Mouse (Mus musculus): ENCODE data around the gene Myrfl. TPM values are rescaled to one million over a fixed set of nuclear protein-coding genes. Genes with fewer than 3 reads are reported as not detected.

Myrfl gene
- polyA plus RNA-seq, 1 experiment from 2014 or later = 0.09 TPM

- no peaks in the 10 kb centered on the region for H3K4me1 ChIP-seq
- no peaks in the 10 kb centered on the region for H3K9me3 ChIP-seq
- H3K4me2 ChIP-seq = no peak overlapping the region
- H3K27ac ChIP-seq = no peak overlapping the region
- no peaks in the 10 kb centered on the region for H3K27me3 ChIP-seq
- ATAC-seq (ENCODE audit: borderline replicate concordance, extremely low read depth, low FRiP score, low TSS enrichment) = no peak
- 66% methylated on average over 15 of the region's 15 CpGs for WGBS
- H3K4me3 ChIP-seq = no peak overlapping the region
- no peak overlapping the region for H3K9ac ChIP-seq
- peaks cover 46% of the 10 kb centered on the region for H3K36me3 ChIP-seq
These were observed 12.4 kb upstream of the Myrfl start for GRCm38 (mm10) chr10:116908901-116909642.

GRCm38 (mm10) chr10:116906794-116907193 lies 10.1 kb upstream of the Myrfl start:
- H3K36me3 ChIP-seq = peaks cover 43% of the 10 kb centered on the region
- H3K9me3 ChIP-seq = no peaks in the 10 kb centered on the region
- no peaks in the 10 kb centered on the region for H3K4me1 ChIP-seq
- H3K27me3 ChIP-seq = no peaks in the 10 kb centered on the region
- H3K4me3 ChIP-seq = no peak overlapping the region
- H3K9ac ChIP-seq = no peak overlapping the region
- WGBS = 84% methylated on average over 9 of the region's 9 CpGs
- H3K27ac ChIP-seq = no peak overlapping the region
- no peak overlapping the region for H3K4me2 ChIP-seq
- no peak for ATAC-seq (ENCODE audit: borderline replicate concordance, extremely low read depth, low FRiP score, low TSS enrichment)

DNA sequence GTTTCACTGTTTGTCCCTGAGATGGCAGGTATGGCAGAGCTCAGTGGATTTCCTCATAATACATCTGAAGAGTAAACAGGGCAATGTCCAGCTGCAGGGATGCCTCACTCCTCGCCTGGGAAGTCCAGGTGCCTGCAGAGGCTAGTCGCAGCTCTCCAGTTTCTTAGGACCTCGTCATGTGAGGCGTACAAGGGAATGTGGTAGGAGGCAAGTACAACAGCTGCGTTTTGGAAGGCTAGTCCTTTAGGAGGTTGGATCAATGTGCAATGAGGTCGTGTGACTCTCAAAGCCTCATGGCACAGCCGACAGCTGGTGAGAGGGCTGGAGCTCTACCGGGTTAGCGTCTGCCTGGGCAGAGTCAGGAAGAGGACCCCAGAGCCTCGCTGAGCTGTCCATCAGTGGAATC lies 7.8 kb upstream of the Myrfl start:
- Histone ChIP-seq H3K9me3 (no peaks in the 10 kb centered on the region), H3K27ac (no peak overlapping the region), H3K4me1 (no peaks in the 10 kb centered on the region), H3K36me3 (peaks cover 30% of the 10 kb centered on the region), H3K4me2 (no peak overlapping the region), H3K27me3 (no peaks in the 10 kb centered on the region), H3K4me3 (no peak overlapping the region), H3K9ac (no peak overlapping the region)
- WGBS = 81% methylated on average over 10 of the region's 10 CpGs
- ATAC-seq (ENCODE audit: borderline replicate concordance, extremely low read depth, low FRiP score, low TSS enrichment) = no peak

DNA sequence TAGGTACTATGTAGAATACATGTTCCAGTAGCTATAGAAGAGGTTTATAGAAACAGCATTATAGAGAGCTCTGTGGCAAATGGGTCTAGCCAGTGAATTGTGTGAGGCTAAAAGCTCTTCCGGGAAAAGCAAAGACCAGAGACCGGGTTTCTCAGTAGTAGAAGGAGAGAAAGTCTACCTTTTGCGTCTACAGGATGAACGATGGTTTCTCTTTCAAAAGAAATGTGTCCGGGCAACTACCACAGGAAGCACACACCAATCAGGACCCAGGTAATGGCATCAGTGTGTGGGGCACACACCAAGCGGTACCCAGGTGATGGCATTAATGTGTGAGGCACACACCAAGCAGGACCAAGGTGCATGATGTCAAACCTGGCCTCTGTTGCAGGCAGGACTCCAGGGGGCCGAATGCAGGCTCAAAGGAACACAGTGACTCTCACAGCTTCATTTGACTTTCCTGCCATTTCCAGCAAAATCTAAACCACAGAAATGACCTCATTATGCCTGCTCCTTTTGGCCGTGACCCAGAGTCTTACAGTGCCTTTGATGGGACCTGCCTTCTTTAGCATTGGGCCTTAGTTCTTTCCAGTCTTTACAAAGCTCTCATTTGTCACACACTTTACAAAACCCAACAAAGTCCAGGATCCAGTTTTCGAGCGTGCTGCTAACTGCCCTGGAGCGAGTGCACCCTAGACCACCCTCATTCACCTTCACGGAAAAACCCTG lies 1.4 kb downstream of the Myrfl start:
- H3K27me3 ChIP-seq = no peaks in the 10 kb centered on the region
- H3K36me3 ChIP-seq = no peaks in the 10 kb centered on the region
- no peak for ATAC-seq (ENCODE audit: borderline replicate concordance, extremely low read depth, low FRiP score, low TSS enrichment)
- no peak overlapping the region for H3K9ac ChIP-seq
- no peaks in the 10 kb centered on the region for H3K4me1 ChIP-seq
- H3K4me3 ChIP-seq = no peak overlapping the region
- H3K27ac ChIP-seq = no peak overlapping the region
- no peak overlapping the region for H3K4me2 ChIP-seq
- 87% methylated on average over 12 of the region's 12 CpGs for WGBS
- no peaks in the 10 kb centered on the region for H3K9me3 ChIP-seq

- H3K9me3 ChIP-seq = no peaks in the 10 kb centered on the region
- no peak overlapping the region for H3K4me2 ChIP-seq
- H3K4me1 ChIP-seq = no peaks in the 10 kb centered on the region
- ATAC-seq (ENCODE audit: borderline replicate concordance, extremely low read depth, low FRiP score, low TSS enrichment) = no peak
- no peaks in the 10 kb centered on the region for H3K27me3 ChIP-seq
- no peak overlapping the region for H3K27ac ChIP-seq
- WGBS = 73% methylated on average over 6 of the region's 6 CpGs
- H3K9ac ChIP-seq = no peak overlapping the region
- H3K36me3 ChIP-seq = no peaks in the 10 kb centered on the region
- H3K4me3 ChIP-seq = no peak overlapping the region
These were observed 2.2 kb downstream of the Myrfl start for GRCm38 (mm10) chr10:116894540-116894939.

DNA sequence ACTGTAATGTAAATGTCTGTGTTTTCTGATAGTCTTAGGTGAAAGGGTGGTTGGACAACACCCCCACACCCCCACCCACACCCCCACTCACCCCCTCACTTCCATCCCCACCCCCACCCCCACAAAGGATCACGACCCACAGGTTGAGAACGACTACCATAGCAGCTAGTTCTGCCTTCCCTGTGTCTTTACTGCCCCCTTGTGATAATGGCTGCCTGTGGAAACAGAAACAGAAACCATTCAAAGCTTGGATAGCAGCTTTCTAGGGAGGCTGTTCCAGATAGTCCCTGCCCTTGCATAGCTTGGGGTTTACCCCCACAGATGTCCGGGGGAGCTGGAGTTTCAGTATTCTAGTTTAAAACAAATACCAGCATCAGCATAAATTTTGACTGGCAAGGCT lies 3.0 kb downstream of the Myrfl start:
- Histone ChIP-seq H3K9me3 (no peaks in the 10 kb centered on the region), H3K4me3 (no peak overlapping the region), H3K4me1 (no peaks in the 10 kb centered on the region), H3K36me3 (no peaks in the 10 kb centered on the region), H3K27ac (no peak overlapping the region), H3K9ac (no peak overlapping the region), H3K4me2 (no peak overlapping the region), H3K27me3 (no peaks in the 10 kb centered on the region)
- ATAC-seq (ENCODE audit: borderline replicate concordance, extremely low read depth, low FRiP score, low TSS enrichment) = no peak
- WGBS = 15% methylated on average over 3 of the region's 3 CpGs

DNA sequence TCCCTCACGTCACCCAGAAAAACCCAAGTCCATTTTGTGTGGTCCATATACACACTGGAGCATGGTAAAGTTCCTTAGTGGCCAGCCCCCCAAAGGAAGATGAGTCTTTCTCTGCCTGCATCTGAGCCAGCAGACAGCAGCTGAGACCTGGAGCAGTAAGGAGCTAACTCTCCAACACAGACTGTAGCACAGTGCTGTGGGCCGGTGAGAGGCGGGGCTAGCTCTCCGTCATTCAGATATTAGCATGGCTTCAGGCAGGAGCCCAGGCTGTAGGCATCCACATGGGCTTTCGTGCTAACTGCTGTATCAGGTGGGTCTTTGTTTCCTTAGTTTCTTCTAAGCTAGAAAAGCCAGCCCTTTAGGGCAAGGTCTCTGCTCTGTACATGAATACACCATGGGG lies 6.1 kb downstream of the Myrfl start:
- Histone ChIP-seq H3K27ac (no peak overlapping the region), H3K9ac (no peak overlapping the region), H3K9me3 (no peaks in the 10 kb centered on the region), H3K4me2 (no peak overlapping the region), H3K36me3 (no peaks in the 10 kb centered on the region), H3K4me3 (no peak overlapping the region), H3K4me1 (no peaks in the 10 kb centered on the region), H3K27me3 (no peaks in the 10 kb centered on the region)
- 45% methylated on average over 5 of the region's 5 CpGs for WGBS
- ATAC-seq (ENCODE audit: borderline replicate concordance, extremely low read depth, low FRiP score, low TSS enrichment) = no peak

DNA sequence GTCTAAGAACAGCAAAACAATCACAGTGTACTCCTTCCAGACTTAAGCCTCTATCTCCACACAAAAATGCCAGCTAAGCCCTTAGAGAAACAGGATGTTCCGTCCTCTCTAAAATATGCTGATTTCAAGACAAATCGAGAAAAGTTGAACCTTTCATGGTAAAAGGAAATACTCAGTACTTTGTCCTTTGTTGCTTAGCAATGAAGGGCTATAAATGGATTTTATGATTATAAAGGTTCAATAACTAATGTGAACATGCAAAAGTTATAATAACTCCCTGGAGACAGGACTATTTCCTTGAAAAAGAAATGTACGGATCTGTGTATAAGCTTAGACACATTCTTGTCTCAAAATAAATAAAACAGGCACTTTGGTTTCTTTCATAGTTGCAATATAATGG lies 12.2 kb downstream of the Myrfl start:
- no peak for ATAC-seq (ENCODE audit: borderline replicate concordance, extremely low read depth, low FRiP score, low TSS enrichment)
- H3K9me3 ChIP-seq = no peaks in the 10 kb centered on the region
- no peaks in the 10 kb centered on the region for H3K4me1 ChIP-seq
- H3K4me3 ChIP-seq = no peak overlapping the region
- 64% methylated on average over 3 of the region's 3 CpGs for WGBS
- no peak overlapping the region for H3K27ac ChIP-seq
- no peaks in the 10 kb centered on the region for H3K36me3 ChIP-seq
- no peak overlapping the region for H3K4me2 ChIP-seq
- no peak overlapping the region for H3K9ac ChIP-seq
- H3K27me3 ChIP-seq = no peaks in the 10 kb centered on the region

- no peak for ATAC-seq (ENCODE audit: borderline replicate concordance, extremely low read depth, low FRiP score, low TSS enrichment)
- no peak overlapping the region for H3K27ac ChIP-seq
These were observed 13.2 kb downstream of the Myrfl start for GRCm38 (mm10) chr10:116883531-116883930.

GRCm38 (mm10) chr10:116877436-116877835 lies 19.3 kb downstream of the Myrfl start:
- no peak overlapping the region for H3K4me2 ChIP-seq
- WGBS = 80% methylated on average over 4 of the region's 4 CpGs
- ATAC-seq (ENCODE audit: borderline replicate concordance, extremely low read depth, low FRiP score, low TSS enrichment) = no peak
- no peak overlapping the region for H3K4me3 ChIP-seq
- no peaks in the 10 kb centered on the region for H3K9me3 ChIP-seq
- no peak overlapping the region for H3K9ac ChIP-seq
- no peaks in the 10 kb centered on the region for H3K27me3 ChIP-seq
- H3K4me1 ChIP-seq = no peaks in the 10 kb centered on the region
- no peaks in the 10 kb centered on the region for H3K36me3 ChIP-seq
- no peak overlapping the region for H3K27ac ChIP-seq

More at GRCm38 (mm10) chr10:116883531-116883930, 13.2 kb downstream of the Myrfl start:
- Histone ChIP-seq H3K4me3 (no peak overlapping the region), H3K4me2 (no peak overlapping the region), H3K4me1 (no peaks in the 10 kb centered on the region), H3K9ac (no peak overlapping the region), H3K27me3 (no peaks in the 10 kb centered on the region), H3K36me3 (no peaks in the 10 kb centered on the region), H3K9me3 (no peaks in the 10 kb centered on the region)
- WGBS = 39% methylated on average over 5 of the region's 5 CpGs

DNA sequence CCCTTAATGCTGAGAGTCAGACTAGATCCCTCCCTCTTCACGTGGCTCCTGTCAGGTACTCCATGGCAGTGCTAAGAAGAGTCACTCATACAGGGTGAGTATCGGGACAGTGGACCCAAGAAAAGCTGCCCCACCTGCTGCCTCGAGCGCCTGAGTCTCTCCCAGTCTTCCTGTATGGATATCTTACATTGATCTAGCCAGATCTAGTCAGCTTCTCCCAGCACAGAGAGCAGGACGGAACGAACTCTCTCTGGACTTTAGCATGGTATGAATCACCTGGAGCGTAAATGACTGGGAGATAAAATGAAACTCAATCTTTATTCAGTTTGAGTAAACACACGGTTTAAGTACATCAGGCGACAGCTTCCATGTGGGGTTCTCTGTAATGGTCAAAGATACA lies 22.2 kb downstream of the Myrfl start:
- Histone ChIP-seq H3K9me3 (no peaks in the 10 kb centered on the region), H3K9ac (no peak overlapping the region), H3K4me3 (no peak overlapping the region), H3K4me2 (no peak overlapping the region), H3K27ac (no peak overlapping the region), H3K27me3 (no peaks in the 10 kb centered on the region), H3K4me1 (no peaks in the 10 kb centered on the region), H3K36me3 (no peaks in the 10 kb centered on the region)
- ATAC-seq (ENCODE audit: borderline replicate concordance, extremely low read depth, low FRiP score, low TSS enrichment) = no peak
- 66% methylated on average over 9 of the region's 9 CpGs for WGBS

- H3K9ac ChIP-seq = no peak overlapping the region
- no peak overlapping the region for H3K27ac ChIP-seq
- no peak overlapping the region for H3K4me3 ChIP-seq
- WGBS = 55% methylated on average over 14 of the region's 14 CpGs
- ATAC-seq (ENCODE audit: borderline replicate concordance, extremely low read depth, low FRiP score, low TSS enrichment) = no peak
- no peaks in the 10 kb centered on the region for H3K4me1 ChIP-seq
- no peaks in the 10 kb centered on the region for H3K27me3 ChIP-seq
- no peak overlapping the region for H3K4me2 ChIP-seq
- H3K9me3 ChIP-seq = no peaks in the 10 kb centered on the region
- no peaks in the 10 kb centered on the region for H3K36me3 ChIP-seq
These were observed 24.7 kb downstream of the Myrfl start for GRCm38 (mm10) chr10:116872016-116872410.
